ENCODE assay signal across 8 mouse cellular contexts in the genomic region with DNA sequence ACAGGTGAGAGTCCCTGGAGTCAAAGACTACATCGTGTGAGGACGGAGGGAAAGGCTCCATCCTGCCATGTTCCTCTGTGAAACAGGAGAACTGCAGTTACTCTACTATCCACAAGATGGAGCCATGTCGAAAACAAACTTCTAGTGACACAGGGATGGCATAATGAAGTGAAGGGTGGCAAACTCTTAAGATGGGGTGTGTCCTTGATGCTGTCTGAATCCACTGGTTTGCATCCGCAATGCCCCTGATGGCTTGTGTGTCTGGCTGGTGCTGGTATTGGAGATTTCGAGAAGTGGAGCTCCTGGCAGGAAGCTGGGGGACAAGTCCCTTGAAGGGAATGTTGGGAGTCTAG.
DNase-seq lines count a peak whose midpoint lies in the region; ATAC-seq and TF ChIP-seq lines count a peak whose summit lies in the region.

No protein-coding gene starts in this region.

- no peak for TF ChIP-seq POLR2A in thymus, adult 2 months (IDR thresholded peaks at IDR 0.05; ENCODE audit: control insufficient read depth, extremely low read depth, insufficient read depth, low read length, poor library complexity)

- TF ChIP-seq CTCF in hindbrain, postnatal 0 days (IDR thresholded peaks at IDR 0.05; ENCODE audit: low read depth) = peak; percentile 92
- no peak for TF ChIP-seq CTCF in thymus, adult 2 months (IDR thresholded peaks at IDR 0.05; ENCODE audit: borderline replicate concordance, control insufficient read depth, extremely low read depth, insufficient read depth, low read length, poor library complexity)

- no peaks in the 10 kb centered on the region for H3K9me3 ChIP-seq in heart, embryonic 11.5 days (replicated peaks; ENCODE audit: control insufficient read depth, low read length)
- no peaks in the 10 kb centered on the region for H3K9me3 ChIP-seq in embryonic facial prominence, embryonic 14.5 days (ENCODE audit: control insufficient read depth, low read length)
- no peaks in the 10 kb centered on the region for H3K9me3 ChIP-seq in hindbrain, postnatal 0 days (ENCODE audit: low read length)
- H3K9me3 ChIP-seq in midbrain, embryonic 11.5 days (ENCODE audit: control insufficient read depth, low read length) = no peaks in the 10 kb centered on the region

- ATAC-seq in heart, embryonic 11.5 days (replicated peaks; ENCODE audit: insufficient number of reproducible peaks, low FRiP score, low TSS enrichment) = no peak
- ATAC-seq in embryonic facial prominence, embryonic 14.5 days (ENCODE audit: low read depth) = peak; percentile 70
- peak; percentile 33; the same call in 1 of the 2 replicates for ATAC-seq in hindbrain, postnatal 0 days
- peak; percentile 22; the same call in 1 of the 2 replicates for ATAC-seq in midbrain, embryonic 11.5 days (ENCODE audit: low FRiP score)

- H3K4me3 ChIP-seq in heart, embryonic 11.5 days (ENCODE audit: low read depth, low read length) = no peak overlapping the region
- no peak overlapping the region for H3K4me3 ChIP-seq in embryonic facial prominence, embryonic 14.5 days (ENCODE audit: low read depth, low read length)
- H3K4me3 ChIP-seq in hindbrain, postnatal 0 days (ENCODE audit: low read length) = no peak overlapping the region
- H3K4me3 ChIP-seq in midbrain, embryonic 11.5 days (ENCODE audit: low read depth, low read length) = no peak overlapping the region
- H3K4me3 ChIP-seq in thymus, adult 2 months (ENCODE audit: control insufficient read depth, insufficient read depth, low read length) = no peak overlapping the region

- peak; percentile 90 for DNase-seq in heart, adult 11 months
- DNase-seq in adrenal gland, postnatal 14 days = peak; percentile 61
- DNase-seq in embryonic facial prominence, embryonic 14.5 days (ENCODE audit: low spot score) = peak; percentile 64
- DNase-seq in hindbrain, postnatal 0 days (ENCODE audit: low spot score) = peak; percentile 79
- DNase-seq in layer of hippocampus, postnatal 14 days (ENCODE audit: low spot score in 2 of 2) = peak; percentile 36 to 70
- no peak for DNase-seq in midbrain, embryonic 11.5 days (ENCODE audit: low spot score, missing footprints)
- DNase-seq in thymus, adult 2 months = peak; percentile 57

- no peaks in the 10 kb centered on the region; the same call in 1 of the 2 replicates for H3K36me3 ChIP-seq in heart, embryonic 11.5 days (ENCODE audit: control insufficient read depth, insufficient read depth, low read length)
- peaks cover 4% of the 10 kb centered on the region; the same call in 1 of the 2 replicates for H3K36me3 ChIP-seq in embryonic facial prominence, embryonic 14.5 days (ENCODE audit: control insufficient read depth, insufficient read depth, low read length)
- H3K36me3 ChIP-seq in hindbrain, postnatal 0 days (ENCODE audit: insufficient read depth, low read length) = no peaks in the 10 kb centered on the region
- H3K36me3 ChIP-seq in midbrain, embryonic 11.5 days (ENCODE audit: control insufficient read depth, insufficient read depth, low read length) = no peaks in the 10 kb centered on the region
- H3K36me3 ChIP-seq in thymus, adult 2 months (ENCODE audit: control insufficient read depth, insufficient read depth, low read length) = peaks cover 15% of the 10 kb centered on the region

- no peaks in the 10 kb centered on the region for H3K4me1 ChIP-seq in heart, embryonic 11.5 days (ENCODE audit: control insufficient read depth, insufficient read depth, low read length)
- no peaks in the 10 kb centered on the region for H3K4me1 ChIP-seq in embryonic facial prominence, embryonic 14.5 days (ENCODE audit: control insufficient read depth, insufficient read depth, low read length)
- no peaks in the 10 kb centered on the region for H3K4me1 ChIP-seq in hindbrain, postnatal 0 days (ENCODE audit: insufficient read depth, low read length)
- no peaks in the 10 kb centered on the region for H3K4me1 ChIP-seq in midbrain, embryonic 11.5 days (ENCODE audit: control insufficient read depth, insufficient read depth, low read length)
- no peaks in the 10 kb centered on the region for H3K4me1 ChIP-seq in thymus, adult 2 months (replicated peaks; ENCODE audit: control insufficient read depth, insufficient read depth, low read length)

- H3K27ac ChIP-seq in heart, embryonic 11.5 days (ENCODE audit: low read depth, low read length) = no peak overlapping the region
- no peak overlapping the region for H3K27ac ChIP-seq in embryonic facial prominence, embryonic 14.5 days (replicated peaks; ENCODE audit: low read depth, low read length)
- no peak overlapping the region for H3K27ac ChIP-seq in hindbrain, postnatal 0 days
- no peak overlapping the region for H3K27ac ChIP-seq in midbrain, embryonic 11.5 days (ENCODE audit: low read depth, low read length)
- H3K27ac ChIP-seq in thymus, adult 2 months (ENCODE audit: control insufficient read depth, insufficient read depth, low read length) = no peak overlapping the region

- H3K27me3 ChIP-seq in heart, embryonic 11.5 days (ENCODE audit: control insufficient read depth, insufficient read depth, low read length) = no peaks in the 10 kb centered on the region
- H3K27me3 ChIP-seq in embryonic facial prominence, embryonic 14.5 days (replicated peaks; ENCODE audit: control insufficient read depth, insufficient read depth, low read length) = no peaks in the 10 kb centered on the region
- no peaks in the 10 kb centered on the region for H3K27me3 ChIP-seq in hindbrain, postnatal 0 days (ENCODE audit: insufficient read depth, low read length)
- H3K27me3 ChIP-seq in midbrain, embryonic 11.5 days (ENCODE audit: control insufficient read depth, insufficient read depth, low read length) = no peaks in the 10 kb centered on the region
- no peaks in the 10 kb centered on the region for H3K27me3 ChIP-seq in thymus, adult 2 months (ENCODE audit: control insufficient read depth, insufficient read depth, low read length)

- H3K4me2 ChIP-seq in heart, embryonic 11.5 days = no peak overlapping the region
- H3K4me2 ChIP-seq in embryonic facial prominence, embryonic 14.5 days (ENCODE audit: low read depth, low read length) = no peak overlapping the region
- no peak overlapping the region for H3K4me2 ChIP-seq in hindbrain, postnatal 0 days (ENCODE audit: low read depth, low read length)
- no peak overlapping the region for H3K4me2 ChIP-seq in midbrain, embryonic 11.5 days

- WGBS in heart, embryonic 11.5 days (ENCODE audit: insufficient replicate concordance) = 47% methylated on average over 5 of the region's 5 CpGs
- 46% methylated on average over 5 of the region's 5 CpGs for WGBS in embryonic facial prominence, embryonic 14.5 days
- whole genome bisulfite sequencing in hindbrain, postnatal 0 days = 32% methylated on average over 5 of the region's 5 CpGs
- 55% methylated on average over 5 of the region's 5 CpGs for WGBS in midbrain, embryonic 11.5 days
- 58% methylated on average over 5 of the region's 5 CpGs for WGBS in thymus, adult 2 months

- H3K9ac ChIP-seq in heart, embryonic 11.5 days (ENCODE audit: low read depth, low read length) = no peak overlapping the region
- no peak overlapping the region for H3K9ac ChIP-seq in embryonic facial prominence, embryonic 14.5 days (ENCODE audit: low read depth, low read length)
- no peak overlapping the region for H3K9ac ChIP-seq in hindbrain, postnatal 0 days (replicated peaks; ENCODE audit: low read length)
- H3K9ac ChIP-seq in midbrain, embryonic 11.5 days (ENCODE audit: low read length) = no peak overlapping the region
